ENCODE assay signal across 8 mouse cellular contexts in the genomic region with DNA sequence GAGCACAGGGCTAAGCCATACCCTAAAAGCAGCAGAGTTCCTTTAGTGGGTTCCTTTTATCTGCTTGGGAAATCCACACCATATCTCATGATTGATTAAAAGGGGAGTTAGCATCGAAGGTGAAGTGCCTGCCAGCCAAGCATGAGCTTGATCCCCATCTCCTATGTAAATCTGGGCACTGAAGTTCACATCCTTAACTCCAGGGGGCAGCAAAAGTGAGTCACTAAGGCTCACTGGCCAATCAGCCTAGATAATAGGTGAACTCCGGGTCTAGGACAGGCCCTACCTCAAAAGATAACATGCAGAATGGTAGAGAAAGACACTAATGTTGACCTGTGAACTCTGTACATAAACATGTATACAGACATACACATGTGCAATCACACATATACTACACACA. TPM values are rescaled to one million over a fixed set of nuclear protein-coding genes. Genes with fewer than 3 reads are reported as not detected.
DNase-seq lines count a peak whose midpoint lies in the region; ATAC-seq and TF ChIP-seq lines count a peak whose summit lies in the region.

No protein-coding gene starts in this region.

- no peak for ATAC-seq in kidney, embryonic 15.5 days (replicated peaks; ENCODE audit: low FRiP score)

- H3K9ac ChIP-seq in kidney, embryonic 15.5 days: no peak overlapping the region

- 54% methylated on average over 2 of the region's 2 CpGs for WGBS in kidney, embryonic 15.5 days

- no peak overlapping the region for H3K4me2 ChIP-seq in kidney, embryonic 15.5 days

- no peaks in the 10 kb centered on the region for H3K9me3 ChIP-seq in kidney, embryonic 15.5 days (replicated peaks)

- TF ChIP-seq POLR2A in brain, embryonic 14.5 days (IDR thresholded peaks at IDR 0.05; ENCODE audit: borderline replicate concordance, extremely low read depth, insufficient read depth, insufficient read length, poor library complexity, severe bottlenecking): no peak

- peak; percentile 44; the same call in 1 of the 2 replicates for TF ChIP-seq CTCF in brain, embryonic 14.5 days (IDR thresholded peaks at IDR 0.05; ENCODE audit: borderline replicate concordance, extremely low read depth, insufficient read depth, insufficient read length)

- H3K27me3 ChIP-seq in kidney, embryonic 15.5 days: no peaks in the 10 kb centered on the region

- no peak overlapping the region for H3K4me3 ChIP-seq in kidney, embryonic 15.5 days (replicated peaks)

- H3K4me1 ChIP-seq in kidney, embryonic 15.5 days: no peaks in the 10 kb centered on the region

- peak; percentile 22 for DNase-seq in kidney, adult 18-20 months
- DNase-seq in ES-CJ7 (ENCODE audit: low read depth, low spot score): peak; percentile 51
- DNase-seq in brain, embryonic 14.5 days (ENCODE audit: low read depth): no peak
- DNase-seq in lung, postnatal 25 days (ENCODE audit: low spot score): peak; percentile 6
- DNase-seq in right cerebral cortex, postnatal 25 days: no peak
- DNase-seq in gastrocnemius, postnatal 10 days: no peak
- DNase-seq in heart, postnatal 36 days: no peak

- no peaks in the 10 kb centered on the region for H3K36me3 ChIP-seq in kidney, embryonic 15.5 days

- intact Hi-C loops in heart, postnatal 36 days (cut with DNase I): no loop called here

- H3K27ac ChIP-seq in kidney, embryonic 15.5 days: no peak overlapping the region

RNA-seq across cellular contexts. Expression of gene Gatb, which starts 30.3 kb away (rescaled TPM):
- polyA plus RNA-seq in kidney, embryonic 15.5 days (2015; fragmentation: Nextera tagmentation; extraction: Ambion mirVana): 25.5 and 28.2 TPM in 2 replicates
- 7.7 and 10.9 TPM in 2 replicates for polyA plus RNA-seq in brain, embryonic 14.5 days (2012; rRNA removed)
- 10 to 100 TPM; 13.6 to 13.8 TPM for total RNA-seq in gastrocnemius, postnatal 10 days (2021)
- total RNA-seq in heart, postnatal 36 days (2021): 10 to 100 TPM; 43.5 to 45.2 TPM

Comparison
In these comparisons a context has a peak if more than half of its experiments do, and no peak if none do; other contexts are left out.
1. DNase-seq: peak in kidney, adult 18-20 months (single experiment), ES-CJ7 (single experiment) and lung, postnatal 25 days (single experiment); none in brain, embryonic 14.5 days (single experiment), right cerebral cortex, postnatal 25 days (single experiment), gastrocnemius, postnatal 10 days (single experiment) and heart, postnatal 36 days (0 of 2).